Mouse (Mus musculus) gastrocnemius, postnatal 10 days (tissue): Measurements from ENCODE around the gene Xrcc4. TPM values are rescaled to one million over a fixed set of nuclear protein-coding genes. Genes with fewer than 3 reads are reported as not detected.
"Not testable (repeated sequence)": the region's sequence is repeated elsewhere in the genome, so short reads cannot be mapped to it uniquely, and the experiment has no call there.

Experiments
- DNase-seq: peaks from one replicate; pipeline ENCODE4 v3.0.0; 2021; ENCODE audit warnings: mixed read lengths
- total RNA-seq, 2 experiments: library from RNA; stranded (reverse); gene quantifications; 2 replicates each; pipeline ENCODE4 v1.2.3; 2021

The Xrcc4 gene
- total RNA-seq, 2 experiments from 2014 or later = 9.5 to 11.4 TPM

DNA sequence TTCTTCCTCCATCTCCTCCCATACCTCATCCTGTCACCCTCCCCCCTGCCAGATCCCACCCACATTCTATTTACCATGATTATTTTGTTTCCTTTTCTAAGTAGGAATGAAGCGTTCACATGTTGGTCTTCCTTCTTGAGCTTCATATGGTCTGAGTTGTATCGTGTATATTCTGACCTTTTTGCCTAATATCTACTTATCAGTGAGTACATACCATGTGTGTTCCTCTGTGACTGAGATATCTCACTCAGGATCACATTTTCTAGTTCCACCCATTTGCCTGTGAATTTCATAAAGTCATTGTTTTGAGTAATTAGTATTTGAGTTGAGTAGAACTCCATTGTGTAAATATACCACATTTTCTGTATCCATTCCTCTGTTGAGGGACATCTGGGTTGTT is 277.2 kb downstream of the Xrcc4 start:
- no peak for DNase-seq

DNA sequence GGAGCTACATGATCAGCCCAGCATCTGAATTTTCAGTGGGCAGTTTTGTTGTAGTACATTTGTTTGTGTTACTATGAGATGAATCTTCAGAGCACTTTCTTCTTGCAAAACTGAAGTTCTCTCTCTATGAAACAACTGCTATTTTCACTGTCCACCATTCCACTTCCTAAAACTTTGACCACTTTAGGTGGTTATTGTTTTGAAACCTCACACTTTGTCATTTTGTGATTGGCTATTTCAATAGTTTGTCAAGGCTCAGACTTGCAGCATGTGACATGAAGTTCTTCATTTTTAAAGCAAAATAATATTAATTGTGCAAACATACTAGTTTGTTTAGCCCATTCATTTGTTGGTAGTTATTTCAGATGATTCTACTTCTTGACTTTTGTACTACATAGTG is 280.4 kb downstream of the Xrcc4 start:
- no peak for DNase-seq

DNA sequence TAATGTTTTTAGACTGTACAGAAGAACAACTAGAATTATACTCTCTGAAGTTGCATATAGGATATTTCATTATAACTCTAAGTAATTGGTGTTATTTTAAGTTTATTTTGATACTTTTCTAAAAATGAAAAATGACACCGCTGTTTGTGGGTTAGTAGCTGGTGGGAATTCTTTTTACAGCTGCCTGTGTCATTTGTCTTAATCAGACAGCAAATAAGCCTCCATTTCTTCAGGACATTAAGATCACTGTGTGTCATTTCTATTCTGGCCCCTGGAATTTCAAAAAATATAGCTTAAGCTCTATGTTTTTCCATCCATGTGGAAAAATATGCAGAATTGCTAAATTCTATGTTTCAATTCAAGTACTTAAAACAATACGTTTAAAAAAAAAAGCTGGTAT is 287.5 kb downstream of the Xrcc4 start:
- DNase-seq = no peak

DNA sequence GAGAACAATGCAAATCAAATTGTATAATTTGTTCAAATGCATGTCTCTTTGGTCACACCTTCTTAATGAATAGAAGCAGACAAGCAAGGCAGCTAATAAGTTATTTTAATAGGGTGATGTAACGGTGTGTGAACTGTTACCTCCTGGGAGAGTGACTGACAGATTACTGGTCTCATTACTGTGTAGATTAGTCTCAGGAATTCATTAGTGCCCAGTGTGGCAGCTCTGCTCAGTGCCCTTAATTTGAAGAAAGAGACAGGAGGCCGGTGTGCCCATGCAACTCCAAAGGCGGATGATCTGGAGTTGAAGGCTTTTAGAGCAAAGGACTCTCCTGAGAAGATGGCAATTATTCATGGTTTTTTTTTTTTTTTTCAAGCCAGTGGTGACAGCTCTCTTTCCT is 291.7 kb downstream of the Xrcc4 start:
- no peak for DNase-seq

DNA sequence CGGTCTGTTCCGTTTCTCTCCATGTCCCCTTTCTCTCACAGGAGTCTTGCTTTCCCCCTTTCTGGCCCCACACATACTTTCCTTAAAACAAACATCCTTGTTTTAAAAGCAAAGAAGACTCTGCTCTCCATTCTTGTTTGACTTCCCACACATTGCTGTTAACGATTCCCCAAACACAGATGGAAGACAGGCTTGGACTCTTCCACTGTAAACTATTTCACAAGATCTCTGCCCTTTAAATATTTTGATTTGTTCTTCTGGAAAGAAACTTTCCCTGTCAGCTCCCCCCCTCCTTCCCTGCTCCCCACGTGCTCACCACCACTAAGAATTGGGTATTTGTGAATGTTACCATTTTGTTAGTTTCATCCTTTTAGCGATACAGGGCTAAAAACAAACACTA is 297.9 kb downstream of the Xrcc4 start:
- no peak for DNase-seq

DNA sequence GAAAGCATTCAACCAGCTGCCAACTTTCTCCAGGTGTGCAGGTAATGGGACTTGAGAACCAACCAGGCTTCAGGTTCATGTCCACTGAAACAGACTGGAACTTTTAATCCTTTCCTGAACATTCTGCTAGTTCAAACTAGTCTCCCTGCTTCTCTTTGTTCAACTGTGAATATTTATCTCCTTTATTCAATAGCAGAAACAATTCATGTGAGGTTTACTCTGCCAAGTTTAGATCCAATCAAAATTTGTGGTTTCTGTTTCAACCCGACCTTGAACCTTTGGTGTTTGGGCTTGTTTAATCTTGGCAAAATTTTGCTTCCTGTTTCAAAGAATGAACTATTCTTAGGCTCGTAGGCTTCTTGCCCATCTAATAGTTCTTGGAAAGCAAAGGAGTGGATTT is 306.5 kb downstream of the Xrcc4 start:
- DNase-seq = no peak

DNA sequence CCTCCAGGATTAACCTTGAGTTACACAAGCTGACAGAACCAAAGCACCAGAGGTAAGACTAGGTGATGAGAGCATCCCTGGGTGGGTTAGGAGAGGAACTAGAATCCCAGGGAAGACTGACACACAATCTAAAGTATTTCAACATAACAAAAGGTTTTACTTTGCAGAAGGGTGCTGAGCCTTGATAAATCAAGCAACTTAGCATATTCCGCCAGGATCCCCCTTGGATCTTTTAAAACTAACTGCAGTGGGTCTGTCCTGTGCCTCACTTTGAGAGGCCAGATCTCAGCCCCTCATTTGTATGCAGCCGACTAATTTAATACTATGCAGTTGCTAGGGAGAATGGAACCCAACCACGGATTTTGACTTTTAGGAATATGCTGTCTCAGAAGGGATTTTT is 309.1 kb downstream of the Xrcc4 start:
- no peak for DNase-seq

DNA sequence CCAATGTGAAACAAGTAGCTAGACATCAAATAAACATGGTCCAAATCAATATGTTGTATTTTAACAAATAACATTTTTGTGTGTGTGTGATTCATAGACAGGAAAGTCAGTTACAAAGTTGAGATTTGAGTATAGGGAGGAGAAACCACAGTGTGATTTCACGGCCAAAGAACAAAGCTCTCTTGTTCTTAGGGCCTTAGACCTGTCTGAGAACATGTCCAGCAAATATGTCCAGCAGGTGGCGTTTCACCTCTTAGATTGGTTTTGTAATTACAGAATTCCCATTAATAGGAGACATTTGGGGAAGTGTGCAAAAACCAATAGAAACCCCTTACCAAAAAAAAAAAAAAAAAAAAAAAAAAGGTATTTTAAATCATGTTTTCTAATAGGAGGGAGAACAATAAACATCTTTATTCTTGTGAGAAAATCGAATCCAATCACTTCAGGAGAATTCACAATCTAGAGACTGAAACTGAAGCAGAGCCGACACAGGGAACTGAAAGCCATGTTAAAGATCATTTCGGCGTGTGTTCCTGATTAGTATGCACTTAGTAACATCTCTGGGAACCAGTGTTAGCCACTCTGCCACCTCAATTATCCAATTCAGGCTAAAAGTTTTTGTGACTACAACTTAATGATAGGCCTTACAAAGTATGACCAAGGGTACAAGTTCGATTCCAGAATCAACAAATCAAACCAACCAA is 310.0 kb downstream of the Xrcc4 start:
- peak; percentile 61 for DNase-seq

DNA sequence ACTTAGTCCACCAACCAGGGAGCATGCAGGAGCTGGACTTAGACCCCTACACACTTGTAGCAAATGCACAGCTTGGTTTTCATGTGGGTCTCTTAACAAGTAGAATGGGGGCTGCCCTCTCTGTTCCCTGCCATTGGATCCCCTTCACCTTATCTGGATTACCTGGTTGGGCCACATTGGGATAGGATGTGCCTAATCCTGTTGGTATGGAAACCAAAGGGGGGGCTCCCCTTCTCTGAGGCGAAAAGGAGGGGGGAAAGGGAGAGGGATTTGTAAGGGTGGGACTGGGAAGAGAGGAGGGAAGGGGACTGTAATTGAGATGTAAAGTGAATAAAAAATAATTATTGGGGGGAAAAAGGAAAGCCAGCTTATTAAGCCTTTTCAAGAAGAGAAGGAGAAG is 311.6 kb downstream of the Xrcc4 start:
- DNase-seq = no peak

DNA sequence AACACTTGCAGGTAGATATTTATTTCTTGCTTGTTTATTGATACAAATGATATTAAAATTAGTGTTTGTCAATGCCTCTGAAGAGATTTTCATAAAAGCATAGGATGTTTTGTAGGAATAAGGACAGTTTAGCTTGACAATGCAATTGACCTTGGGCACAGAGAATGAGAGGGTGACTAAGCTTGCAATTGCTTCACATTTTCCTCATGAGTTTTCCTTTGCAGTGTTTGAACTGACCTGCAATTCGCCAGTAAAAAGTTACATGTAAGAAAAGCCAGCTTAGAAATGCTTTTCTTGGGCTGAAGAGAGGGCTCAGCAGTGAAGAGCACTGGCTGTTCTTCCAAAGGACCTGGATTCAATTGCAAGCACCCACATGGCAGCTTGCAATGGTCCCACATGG is 312.3 kb downstream of the Xrcc4 start:
- DNase-seq = no peak

DNA sequence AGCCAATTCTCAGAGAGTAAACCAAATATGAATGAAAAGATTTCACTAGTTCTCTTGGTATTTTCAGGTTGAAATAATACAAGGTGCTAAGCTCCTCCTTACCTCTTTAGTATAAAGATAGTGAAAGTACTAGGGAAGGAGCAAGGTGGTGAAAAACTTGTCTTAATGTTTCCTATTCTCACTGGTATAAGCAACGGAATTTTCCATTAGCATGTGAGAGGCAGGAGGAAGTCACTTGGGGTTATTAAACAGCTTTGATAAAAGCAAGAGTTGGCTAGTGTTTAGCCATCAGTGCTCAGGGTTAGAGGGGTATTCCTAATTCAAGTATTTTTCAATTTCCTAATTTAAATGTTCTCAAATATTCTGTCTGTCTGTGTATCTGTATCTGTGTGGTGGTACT is 322.9 kb downstream of the Xrcc4 start:
- DNase-seq = no peak

DNA sequence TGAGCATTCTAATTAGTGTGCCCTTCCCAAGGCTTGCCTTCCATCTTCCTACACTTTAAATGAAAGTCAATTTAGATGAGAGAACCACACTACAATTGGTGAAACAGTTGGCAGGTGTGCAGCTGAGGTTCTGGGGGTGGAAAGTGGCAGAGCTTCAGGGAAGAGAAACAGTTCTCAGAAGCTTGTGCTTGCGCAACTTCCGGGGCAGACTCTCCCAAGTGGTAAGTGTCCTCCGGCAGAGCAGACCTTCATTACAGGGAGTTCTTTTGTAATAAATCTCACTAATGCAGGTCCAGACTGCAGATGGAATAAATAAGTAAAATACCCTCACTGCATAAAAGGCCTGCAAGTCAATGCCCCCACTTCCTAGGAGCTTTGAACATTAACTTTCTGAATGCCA is 323.4 kb downstream of the Xrcc4 start:
- DNase-seq = no peak

DNA sequence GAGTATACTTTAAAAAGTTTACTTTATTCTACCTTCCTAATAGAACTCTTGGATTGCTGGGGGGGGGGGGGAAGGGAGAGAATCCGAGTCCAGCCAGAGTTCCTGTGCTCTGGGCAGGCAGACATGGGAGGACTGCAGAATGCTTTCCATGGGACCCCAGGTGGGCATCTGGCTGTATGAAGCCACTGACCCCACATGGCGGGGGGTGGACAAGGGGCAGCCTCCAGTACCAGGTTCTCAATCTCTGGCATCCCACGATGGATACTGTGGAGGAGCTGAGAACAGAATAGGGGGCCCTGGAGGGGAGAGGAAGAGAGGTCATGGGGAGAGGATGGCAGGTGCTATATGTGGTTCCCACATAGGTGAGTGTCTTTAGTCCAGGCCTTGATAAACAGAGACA is 327.1 kb downstream of the Xrcc4 start:
- DNase-seq = no peak

DNA sequence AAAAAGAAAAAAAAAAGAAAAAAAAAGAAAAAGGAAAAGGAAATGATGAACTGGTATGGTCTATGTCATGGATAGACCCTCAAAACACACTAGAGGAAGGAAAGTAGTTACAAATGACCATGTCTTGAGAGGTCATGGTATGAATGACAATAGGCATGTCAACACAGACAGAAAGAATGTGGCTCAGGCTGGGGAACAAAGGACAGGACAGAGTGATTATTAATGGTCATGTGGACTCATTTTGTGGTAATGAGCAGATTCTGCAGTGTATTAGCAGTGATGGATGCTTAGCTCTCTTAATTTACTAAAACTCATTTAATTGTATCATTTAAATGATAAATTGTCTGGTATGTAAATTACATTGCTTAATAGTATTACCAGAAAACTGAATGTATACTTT is 333.1 kb downstream of the Xrcc4 start:
- DNase-seq = no peak

DNA sequence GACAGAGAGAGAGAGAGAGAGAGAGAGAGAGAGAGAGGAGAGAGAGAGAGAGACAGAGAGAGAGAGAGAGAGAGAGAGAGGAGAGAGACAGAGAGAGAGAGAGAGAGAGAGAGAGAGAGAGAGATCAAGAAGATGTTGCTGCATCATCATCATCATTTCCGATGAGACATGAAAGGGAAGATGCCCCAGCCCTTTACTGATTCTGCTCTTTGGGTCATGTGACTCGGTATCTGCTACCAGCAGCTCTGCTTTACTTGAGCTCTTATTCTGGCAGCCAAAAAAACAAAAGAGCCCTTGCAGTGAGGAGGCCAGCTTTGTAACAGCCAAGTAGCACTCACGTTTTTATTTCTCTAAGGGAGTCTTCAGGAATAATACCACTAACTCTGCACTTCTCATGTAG is 338.8 kb downstream of the Xrcc4 start:
- DNase-seq = not testable (repeated sequence)

DNA sequence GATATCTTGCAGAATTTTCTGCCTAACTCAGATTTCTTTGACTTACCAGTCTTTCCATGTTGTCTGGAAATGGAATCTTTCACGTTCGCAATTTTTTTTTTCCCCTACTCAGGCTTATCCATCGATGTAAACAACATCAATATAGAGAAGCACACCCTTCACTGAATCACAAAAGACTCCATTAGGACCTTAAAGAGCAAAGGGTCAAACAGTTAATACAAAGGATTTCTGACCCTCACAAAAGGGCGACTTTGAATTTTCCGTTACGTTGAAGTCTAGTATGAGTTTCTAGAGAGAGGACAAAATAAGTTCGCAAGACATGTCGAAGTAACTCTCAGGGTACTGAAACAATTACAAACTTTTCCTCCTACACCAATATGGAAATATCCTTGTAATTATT is 346.2 kb downstream of the Xrcc4 start:
- DNase-seq = no peak

DNA sequence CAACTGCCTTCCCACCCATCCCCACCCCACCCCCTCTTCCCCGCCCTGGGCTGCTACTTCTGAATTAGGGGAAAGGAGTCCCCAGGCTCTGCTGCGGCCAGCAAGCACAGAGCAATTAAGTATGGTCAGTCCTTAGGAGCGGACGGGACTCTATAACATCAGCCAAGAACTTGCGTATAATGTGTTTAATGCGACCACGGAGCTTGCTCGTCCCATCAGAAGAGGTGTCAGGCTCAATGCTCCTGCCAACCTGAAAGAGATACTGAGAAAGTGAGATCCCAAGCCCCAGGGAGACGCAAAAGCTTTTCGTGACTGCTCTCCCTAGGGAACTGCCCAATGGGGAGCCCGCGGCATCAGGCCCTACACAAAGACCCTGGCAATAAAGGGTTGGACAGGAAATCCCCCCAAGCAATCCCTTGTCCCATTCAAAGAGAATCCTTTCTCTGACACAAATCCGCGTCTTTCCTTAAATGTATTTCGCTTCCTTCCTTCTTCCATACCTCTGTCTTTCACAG is 346.7 kb downstream of the Xrcc4 start:
- DNase-seq = no peak

DNA sequence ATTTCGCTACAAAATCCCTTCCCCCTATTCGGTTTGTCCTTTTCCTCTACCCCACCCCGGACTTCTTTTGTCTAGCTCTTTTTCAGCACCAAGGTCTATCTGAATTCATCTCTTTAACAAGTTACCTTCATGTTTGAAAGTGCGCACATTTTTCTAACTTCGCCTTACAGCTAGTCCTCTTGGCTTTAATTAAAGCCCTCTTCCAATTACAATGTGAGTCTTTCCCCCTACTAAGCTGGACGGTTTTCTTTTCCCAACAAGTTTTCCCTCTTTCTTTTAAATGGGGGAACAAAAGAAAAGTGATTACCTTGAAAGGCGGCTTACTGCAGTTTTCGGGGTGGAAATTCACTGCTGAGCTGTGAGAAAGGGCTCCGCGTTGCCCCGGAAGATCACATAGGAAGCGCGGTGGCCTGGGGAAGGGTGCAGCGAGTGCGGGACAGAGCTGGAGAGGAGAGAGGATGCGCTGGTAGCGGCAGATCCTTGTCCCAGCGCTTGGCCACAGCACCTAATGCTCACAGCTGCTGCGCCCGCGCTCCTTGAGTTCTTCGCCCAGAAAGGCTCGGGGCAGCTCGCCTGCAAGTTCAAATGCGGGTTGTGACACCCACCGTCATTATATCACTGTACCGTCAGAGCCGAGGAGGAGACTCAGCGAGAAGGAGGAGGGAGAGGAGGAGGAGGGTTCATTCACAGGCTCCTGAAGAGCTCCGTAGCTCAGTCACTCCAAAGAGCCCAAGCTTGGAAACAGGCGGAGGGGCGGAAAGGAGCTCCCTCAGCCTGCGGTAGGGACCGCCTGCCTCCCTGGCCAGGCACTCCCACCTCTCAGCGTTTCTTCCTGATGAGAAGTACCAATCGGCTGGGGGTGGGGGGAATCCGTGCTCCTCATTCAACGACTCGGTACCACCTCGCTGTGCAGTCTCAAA is 347.4 kb downstream of the Xrcc4 start, which contains the start of gene Vcan:
Gene Vcan (minus strand): TSS at position 744 of the 920 bp plus-strand sequence.
- peak; percentile 55 for DNase-seq

DNA sequence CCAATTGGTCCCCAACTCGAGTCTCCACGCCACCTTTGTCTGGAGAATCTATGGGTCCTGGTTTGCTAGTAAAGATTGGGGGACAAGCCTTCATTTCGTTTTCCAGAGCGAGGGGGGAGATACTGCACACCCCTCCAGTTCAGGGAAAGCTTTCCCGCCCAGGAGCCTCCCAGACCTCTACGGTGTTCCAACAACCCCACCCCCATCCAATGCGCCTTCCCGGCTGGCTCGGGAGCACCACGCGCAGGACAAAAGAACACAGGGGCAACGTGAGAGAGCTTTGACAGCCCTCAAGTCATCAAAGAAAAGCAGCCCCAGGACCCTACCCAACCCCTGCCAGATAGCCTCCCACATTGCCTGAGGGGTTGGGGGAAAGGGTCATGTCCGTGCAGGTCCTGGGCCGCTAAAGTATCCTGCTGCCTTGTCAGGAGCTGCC is 348.3 kb downstream of the Xrcc4 start:
- DNase-seq = peak; percentile 40

DNA sequence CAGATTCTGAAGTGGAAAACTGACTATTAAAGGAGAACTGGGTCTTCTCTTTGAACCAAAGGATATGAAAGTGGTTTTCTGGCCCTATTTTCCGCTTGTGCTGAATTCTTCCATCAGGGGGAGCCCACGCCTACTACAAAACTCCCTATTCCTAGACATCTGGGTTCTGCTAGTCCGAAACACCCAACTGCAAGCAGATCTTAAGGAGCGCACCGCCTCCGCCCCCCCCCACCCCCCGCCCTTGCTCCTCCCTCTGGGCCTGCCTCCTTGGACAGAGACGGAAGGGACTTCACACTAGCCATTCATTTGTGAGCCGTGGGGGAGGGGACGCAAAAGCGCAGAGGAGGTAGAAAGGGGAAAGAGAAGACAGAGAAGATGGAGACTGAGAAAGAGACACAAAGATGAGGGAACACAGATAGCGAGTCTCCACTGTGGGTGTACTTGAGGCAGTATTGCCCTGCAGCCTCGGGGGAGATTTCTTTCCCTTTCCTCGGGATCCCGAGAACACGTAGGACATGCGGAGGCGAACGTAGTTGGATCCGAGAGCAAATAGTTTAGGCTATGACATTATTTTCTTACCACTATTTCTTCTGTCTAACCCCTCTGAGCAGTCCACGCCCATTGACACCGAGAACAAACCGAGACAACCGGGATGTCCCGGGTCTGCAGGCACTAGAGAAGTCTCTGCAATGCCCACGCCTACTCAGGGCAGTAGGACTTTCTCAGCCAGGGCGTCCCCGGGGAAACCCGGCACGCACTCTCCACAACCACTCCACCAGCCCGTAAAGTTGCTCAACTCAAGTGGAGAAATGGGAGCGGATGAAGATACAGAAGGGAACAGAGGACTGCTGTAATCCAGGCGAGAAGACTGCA is 348.9 kb downstream of the Xrcc4 start:
- peak; percentile 60 for DNase-seq

DNA sequence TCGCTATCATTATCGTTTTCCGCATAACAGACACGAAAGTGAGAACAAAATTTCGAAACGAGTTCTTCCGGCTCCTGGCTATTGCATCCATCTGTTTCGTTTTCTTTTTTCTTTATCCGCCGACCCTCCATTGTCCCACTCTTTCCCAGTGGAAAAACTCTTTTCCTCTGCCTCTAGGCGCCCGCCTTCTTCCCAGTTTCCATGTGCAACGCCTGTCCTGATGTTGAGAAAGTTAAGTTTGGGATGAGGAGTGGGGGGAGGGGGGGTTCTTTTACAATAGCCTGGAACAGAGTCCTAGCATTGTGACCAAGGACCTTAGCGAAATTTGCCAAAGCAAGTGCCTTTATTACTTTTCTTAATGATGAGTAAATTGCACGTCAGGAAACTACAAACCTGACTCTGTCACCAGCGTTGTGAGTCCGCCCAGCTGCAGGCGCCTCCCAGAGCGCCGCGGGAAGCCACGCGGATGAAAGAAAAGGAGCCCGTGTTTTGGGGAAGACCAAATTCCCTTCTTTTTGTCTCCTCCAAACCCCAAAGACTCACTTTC is 349.6 kb downstream of the Xrcc4 start:
- DNase-seq = peak; percentile 20
